Mouse (Mus musculus) intestine, embryonic 16.5 days (tissue): Measurements from ENCODE around the gene Olfr410. TPM values are rescaled to one million over a fixed set of nuclear protein-coding genes. Genes with fewer than 3 reads are reported as not detected.

ENCODE experiments used
- ATAC-seq: fragments of 200-750 bp; cut with Nextera tagmentation; 2 replicates; pipeline ENCODE4 v1.8.0; 2017; ENCODE audit warnings: moderate TSS enrichment, moderate library complexity
- H3K27ac ChIP-seq: fragments of 300-500 bp; sonication (generic); 2 replicates; pipeline ENCODE4 v1.5.1; 2014; ENCODE audit warnings: mild to moderate bottlenecking, low read length
- H3K27me3 ChIP-seq: fragments of 300-500 bp; sonication (generic); replicated peaks from 2 replicates; pipeline ENCODE4 v1.6.1; 2014; ENCODE audit warnings: low read length, control low read depth, mixed read lengths; ENCODE audit not compliant: control insufficient read depth, insufficient read depth
- H3K36me3 ChIP-seq: fragments of 300-500 bp; sonication (generic); 2 replicates; pipeline ENCODE4 v1.6.1; 2014; ENCODE audit warnings: low read length, control low read depth; ENCODE audit not compliant: control insufficient read depth, insufficient read depth
- H3K4me1 ChIP-seq: fragments of 300-500 bp; sonication (generic); 2 replicates; pipeline ENCODE4 v1.6.1; 2014; ENCODE audit warnings: low read length, control low read depth, mixed read lengths; ENCODE audit not compliant: control insufficient read depth, insufficient read depth
- H3K4me2 ChIP-seq: fragments of 300-500 bp; sonication (generic); 2 replicates; pipeline ENCODE4 v1.6.1; 2014; ENCODE audit warnings: low read depth, low read length, control low read depth
- H3K4me3 ChIP-seq: fragments of 300-500 bp; sonication (generic); 2 replicates; pipeline ENCODE4 v1.5.1; 2014; ENCODE audit warnings: mild to moderate bottlenecking, low read length
- H3K9ac ChIP-seq: fragments of 300-500 bp; sonication (generic); 2 replicates; pipeline ENCODE4 v1.6.1; 2014; ENCODE audit warnings: low read depth, low read length
- H3K9me3 ChIP-seq: fragments of 300-500 bp; sonication (generic); 2 replicates; pipeline ENCODE4 v1.6.1; 2016; ENCODE audit warnings: low read length, control low read depth; ENCODE audit not compliant: control insufficient read depth
- WGBS: fragments of 180-500 bp; shearing (Covaris S2); extraction: QIAGEN DNeasy Blood & Tissue Kit; methylation state at CpG from one replicate; pipeline ENCODE4 v1.1.7; 2014; 5-methylcytosine and 5-hydroxymethylcytosine counted together
- polyA plus RNA-seq: library from polyadenylated mRNA; unstranded; fragments of >200 nt; fragmentation: Nextera tagmentation; extraction: Ambion mirVana; gene quantifications from 2 replicates; pipeline ENCODE4 v1.2.1, GENCODE M21; 2015

Olfr410 gene
- polyA plus RNA-seq, 1 experiment from 2014 or later: not detected

DNA sequence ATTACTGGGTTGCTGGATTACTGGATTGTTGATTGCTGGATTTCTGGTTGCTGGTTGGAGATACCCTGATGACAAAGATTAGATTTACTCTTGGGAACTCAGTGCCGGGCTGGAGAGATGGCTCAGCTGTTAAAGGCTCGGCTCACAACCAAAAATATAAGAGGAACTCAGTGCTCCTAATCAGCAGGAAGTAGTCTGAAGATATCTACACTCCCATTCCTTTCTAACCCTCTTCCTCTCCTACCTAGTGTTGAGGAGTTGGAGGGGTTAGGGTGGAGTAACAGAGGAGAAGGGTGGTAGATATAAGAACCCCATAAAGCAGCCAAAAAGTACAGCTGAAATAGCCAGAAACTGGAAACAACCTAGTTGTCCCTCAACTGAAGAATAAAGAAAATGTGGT is 11.8 kb downstream of the Olfr410 start:
- no peak for ATAC-seq
- no peak overlapping the region for H3K9ac ChIP-seq
- 69% methylated on average over 2 of the region's 2 CpGs for WGBS
- H3K4me3 ChIP-seq: no peak overlapping the region
- H3K27ac ChIP-seq: no peak overlapping the region
- H3K4me2 ChIP-seq: no peak overlapping the region
- H3K9me3 ChIP-seq: no peaks in the 10 kb centered on the region
- H3K4me1 ChIP-seq: no peaks in the 10 kb centered on the region
- no peaks in the 10 kb centered on the region for H3K27me3 ChIP-seq
- H3K36me3 ChIP-seq: no peaks in the 10 kb centered on the region

DNA sequence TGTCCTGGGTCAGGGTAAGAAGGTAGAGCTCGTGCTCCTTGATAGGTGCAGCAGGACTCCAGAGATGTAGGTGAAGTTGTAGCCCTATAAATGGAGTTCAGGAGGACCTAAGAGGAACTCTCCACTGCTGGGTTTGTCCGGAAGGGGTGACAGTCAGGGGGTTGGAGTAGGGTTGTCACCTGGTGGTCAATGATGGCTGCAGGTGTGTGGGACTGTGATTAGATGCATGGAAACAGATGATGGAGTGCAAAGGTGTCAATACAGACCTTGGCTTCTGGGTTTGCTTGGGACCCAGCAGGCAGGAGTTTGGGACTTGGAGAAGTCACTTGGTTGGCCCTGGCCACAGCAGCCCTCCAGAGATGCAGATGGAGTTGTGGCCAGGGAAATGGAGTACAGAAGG is 50.6 kb downstream of the Olfr410 start:
- no peak overlapping the region for H3K9ac ChIP-seq
- H3K9me3 ChIP-seq: no peaks in the 10 kb centered on the region
- H3K4me2 ChIP-seq: no peak overlapping the region
- no peak for ATAC-seq
- H3K27ac ChIP-seq: no peak overlapping the region
- H3K4me3 ChIP-seq: no peak overlapping the region
- no peaks in the 10 kb centered on the region for H3K4me1 ChIP-seq
- WGBS: 76% methylated on average over 2 of the region's 2 CpGs
- no peaks in the 10 kb centered on the region for H3K36me3 ChIP-seq
- H3K27me3 ChIP-seq: no peaks in the 10 kb centered on the region

DNA sequence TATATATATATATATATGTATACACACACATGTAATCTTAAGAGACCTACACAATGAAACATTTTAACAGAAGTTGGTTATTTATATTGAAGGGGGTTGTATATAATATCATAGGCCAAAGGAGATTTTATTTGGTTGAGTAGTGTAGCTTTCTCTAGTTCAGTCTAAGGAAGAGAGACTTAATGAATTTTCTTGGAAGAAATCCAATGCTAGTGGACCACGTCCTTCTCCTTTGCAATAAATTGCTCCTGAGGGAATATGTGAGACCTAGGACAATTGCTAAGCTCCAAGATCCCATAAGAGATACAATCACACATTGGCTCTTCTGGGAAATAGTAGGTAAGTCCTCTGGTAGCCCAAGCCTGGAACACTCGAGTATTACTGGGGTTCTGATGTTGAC is 54.4 kb downstream of the Olfr410 start, which contains the start of gene Olfr59:
TSS of gene Olfr59 (plus strand) at position 301 of the 400 bp plus-strand sequence.
- Histone ChIP-seq H3K4me2 (no peak within 1 kb of the TSS), H3K9me3 (no peaks in the 10 kb centered on the region; the same call in 1 of the 2 replicates), H3K36me3 (no peaks in the 10 kb centered on the region), H3K9ac (no peak within 1 kb of the TSS), H3K27me3 (no peaks in the 10 kb centered on the region), H3K27ac (no peak within 1 kb of the TSS), H3K4me3 (no peak within 1 kb of the TSS), H3K4me1 (no peaks in the 10 kb centered on the region)
- 61% methylated on average over 2 of the region's 2 CpGs for WGBS
- ATAC-seq: no peak

Other genes with a start within 250 kb of the Olfr410 start
- gene Olfr401, start 224.3 kb downstream of the Olfr410 start, polyA plus RNA-seq: not detected in 2 replicates
- gene Olfr402, start 184.5 kb downstream of the Olfr410 start, polyA plus RNA-seq: not detected in 2 replicates
- gene Olfr403, start 151.8 kb downstream of the Olfr410 start, polyA plus RNA-seq: not detected in 2 replicates
- gene Olfr43, start 126.7 kb downstream of the Olfr410 start, polyA plus RNA-seq: not detected in 2 replicates
- not detected in 2 replicates for gene Olfr406, start 78.2 kb downstream of the Olfr410 start, polyA plus RNA-seq
- not detected in 2 replicates for gene Olfr59, start 54.3 kb downstream of the Olfr410 start, polyA plus RNA-seq
- gene Olfr411, start 14.6 kb upstream of the Olfr410 start, polyA plus RNA-seq: not detected in 2 replicates
- gene Olfr412, start 24.0 kb upstream of the Olfr410 start, polyA plus RNA-seq: not detected in 2 replicates